Mouse (Mus musculus): ENCODE measurements around the gene F9. TPM values are rescaled to one million over a fixed set of nuclear protein-coding genes. Genes with fewer than 3 reads are reported as not detected.
"Not testable (repeated sequence)": the region's sequence is repeated elsewhere in the genome, so short reads cannot be mapped to it uniquely, and the experiment has no call there.

The F9 gene
- polyA plus RNA-seq (2016; fragmentation: Nextera tagmentation; extraction: Ambion mirVana), result not detected in 2 replicates

DNA sequence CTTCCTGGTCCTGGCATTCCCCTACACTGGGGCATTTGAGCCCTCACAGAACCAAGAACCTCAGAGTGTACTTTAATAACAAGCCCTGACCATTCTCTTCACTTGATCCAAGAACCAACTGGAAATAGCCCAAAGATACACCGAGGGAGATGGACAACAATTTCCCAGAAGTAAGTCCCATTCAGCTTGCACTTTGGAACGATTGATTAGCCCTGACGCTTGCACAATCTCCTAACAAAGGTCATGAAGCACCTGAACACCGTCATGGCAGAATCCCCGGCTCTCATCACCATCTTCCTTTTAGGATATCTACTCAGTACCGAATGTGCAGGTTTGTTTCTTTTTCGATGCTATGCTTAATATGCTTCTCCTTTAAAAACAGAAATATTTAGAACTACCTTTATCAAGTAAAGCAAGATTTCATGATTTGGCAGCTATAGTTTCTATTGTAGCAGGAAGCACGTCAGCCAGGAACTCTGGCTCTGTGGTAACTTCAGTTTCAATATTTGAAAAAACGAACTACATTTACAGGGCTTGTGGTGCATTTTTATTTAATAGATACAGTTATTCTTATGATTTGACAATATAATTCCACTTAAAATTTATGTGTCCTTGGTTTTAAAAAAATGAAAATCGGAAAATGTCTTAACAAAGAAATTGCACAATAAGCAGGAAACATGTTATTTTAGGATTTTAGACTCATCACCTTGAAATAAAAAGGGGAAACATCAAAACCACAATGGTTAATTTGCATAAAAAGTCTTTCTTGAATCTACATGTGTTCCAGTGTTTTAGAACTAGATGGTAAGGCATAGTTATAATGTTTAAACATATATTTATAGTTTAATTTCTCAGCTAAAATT, at the start of gene F9:
F9 (plus strand) TSS at position 244 of the 863 bp plus-strand sequence.
- no peak within 1 kb of the TSS for H3K4me3 ChIP-seq (replicated peaks)
- WGBS, result 87% methylated on average over 10 of the region's 10 CpGs
- H3K4me2 ChIP-seq, result no peak within 1 kb of the TSS
- no peak for ATAC-seq (ENCODE audit: insufficient number of reproducible peaks, insufficient read depth, low FRiP score, low TSS enrichment, low read depth)
- no peaks in the 10 kb centered on the region for H3K4me1 ChIP-seq (replicated peaks)
- no peaks in the 10 kb centered on the region for H3K27me3 ChIP-seq
- H3K27ac ChIP-seq, result no peak within 1 kb of the TSS
- no peaks in the 10 kb centered on the region for H3K9me3 ChIP-seq
- H3K36me3 ChIP-seq, result no peaks in the 10 kb centered on the region
- no peak within 1 kb of the TSS for H3K9ac ChIP-seq (replicated peaks)

DNA sequence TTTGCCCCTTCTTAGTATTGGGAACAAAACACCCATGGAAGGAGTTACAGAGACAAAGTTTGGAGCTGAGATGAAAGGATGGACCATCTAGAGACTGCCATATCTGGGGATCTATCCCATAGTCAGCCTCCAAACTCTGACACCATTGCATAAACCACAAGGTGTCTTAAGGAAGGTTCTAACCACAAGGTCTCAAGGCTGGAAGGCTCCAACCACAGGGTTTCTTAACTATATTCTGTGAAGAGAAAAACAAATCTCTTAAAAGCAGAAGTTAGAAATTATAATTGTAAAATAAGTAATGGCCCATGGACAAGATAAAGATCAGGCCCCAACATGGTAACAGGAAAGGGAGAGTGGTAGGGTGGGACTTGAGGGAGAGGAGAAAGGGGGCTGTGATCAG, 29.5 kb upstream of the F9 start:
- not testable (repeated sequence) for ATAC-seq (ENCODE audit: insufficient number of reproducible peaks, insufficient read depth, low FRiP score, low TSS enrichment, low read depth); H3K27me3 ChIP-seq; H3K27ac ChIP-seq; H3K4me2 ChIP-seq; H3K9me3 ChIP-seq; H3K36me3 ChIP-seq; H3K9ac ChIP-seq (replicated peaks); H3K4me1 ChIP-seq (replicated peaks); H3K4me3 ChIP-seq (replicated peaks)

DNA sequence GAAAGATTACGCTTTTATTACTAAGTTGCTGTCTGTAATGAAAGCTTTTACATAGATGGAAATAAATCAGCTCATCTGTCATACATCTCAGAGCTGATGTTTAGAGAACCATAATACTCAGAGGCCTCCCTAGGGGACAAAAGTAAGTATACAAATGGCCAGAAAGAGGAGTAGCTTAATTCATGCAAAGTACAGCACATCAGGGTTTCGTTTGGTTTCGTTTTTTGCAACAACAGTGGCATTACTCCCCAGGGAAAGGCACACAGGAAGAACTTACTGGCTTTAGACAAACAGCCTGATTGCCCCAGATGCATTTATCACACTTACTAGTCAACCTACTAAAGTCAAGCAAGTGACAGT, 800 bp downstream of the F9 start:
- 71% methylated on average over 3 of the region's 3 CpGs for WGBS
- Histone ChIP-seq H3K9ac (replicated peaks) (no peak overlapping the region), H3K4me1 (replicated peaks) (no peaks in the 10 kb centered on the region), H3K9me3 (no peaks in the 10 kb centered on the region), H3K4me3 (replicated peaks) (no peak overlapping the region), H3K27ac (no peak overlapping the region), H3K27me3 (no peaks in the 10 kb centered on the region), H3K4me2 (no peak overlapping the region), H3K36me3 (no peaks in the 10 kb centered on the region)
- no peak for ATAC-seq (ENCODE audit: insufficient number of reproducible peaks, insufficient read depth, low FRiP score, low TSS enrichment, low read depth)

DNA sequence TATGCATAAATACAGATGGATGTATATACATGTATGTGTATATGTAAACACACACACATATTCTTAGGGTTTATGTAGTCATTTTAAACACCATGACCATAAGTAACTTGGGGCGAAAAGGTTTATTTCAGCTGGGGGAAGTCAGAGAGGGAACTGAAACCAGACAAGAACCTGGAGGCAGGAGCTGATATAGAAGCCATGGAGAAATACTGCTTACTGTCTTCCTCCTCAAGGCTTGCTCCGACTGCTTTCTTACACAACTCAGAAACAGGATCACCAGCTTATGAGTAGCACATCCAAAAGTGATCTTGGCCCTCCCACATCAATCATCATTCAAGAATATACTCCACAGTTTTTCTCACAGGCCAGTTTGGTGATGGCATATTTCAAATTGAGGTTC, 2.2 kb downstream of the F9 start:
- H3K4me1 ChIP-seq (replicated peaks), result no peaks in the 10 kb centered on the region
- H3K27ac ChIP-seq, result no peak overlapping the region
- H3K27me3 ChIP-seq, result no peaks in the 10 kb centered on the region
- no peaks in the 10 kb centered on the region for H3K9me3 ChIP-seq
- H3K36me3 ChIP-seq, result no peaks in the 10 kb centered on the region
- WGBS, result 84% methylated on average over 2 of the region's 2 CpGs
- no peak for ATAC-seq (ENCODE audit: insufficient number of reproducible peaks, insufficient read depth, low FRiP score, low TSS enrichment, low read depth)
- no peak overlapping the region for H3K4me3 ChIP-seq (replicated peaks)
- no peak overlapping the region for H3K4me2 ChIP-seq
- no peak overlapping the region for H3K9ac ChIP-seq (replicated peaks)

DNA sequence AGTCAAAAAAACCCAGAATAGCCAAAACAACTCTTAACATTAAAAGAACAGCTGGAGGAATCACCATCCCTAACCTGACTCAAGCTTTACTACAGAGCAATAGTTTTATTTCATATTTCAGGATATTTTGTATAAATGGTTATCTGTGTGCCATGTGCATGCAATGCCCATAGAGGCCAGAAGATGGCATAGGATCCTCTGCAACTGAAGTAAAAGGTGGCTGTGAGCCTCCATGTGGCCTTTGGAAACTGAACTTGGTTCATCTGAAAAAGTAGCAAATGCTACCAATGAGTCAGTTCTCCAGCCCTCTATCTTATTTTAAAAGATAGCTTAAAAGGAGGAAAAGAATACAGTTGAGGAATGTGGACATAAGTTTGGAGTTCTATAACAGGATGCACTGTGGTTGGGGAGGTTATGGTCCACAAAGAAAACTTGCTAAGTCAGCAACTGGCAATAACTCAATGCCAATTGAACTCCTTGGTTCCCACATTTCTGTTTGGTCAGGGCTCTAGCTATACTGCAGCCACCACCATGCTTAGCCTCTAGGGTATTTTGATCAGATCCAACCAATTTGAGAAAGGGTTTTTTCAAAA, 13.9 kb downstream of the F9 start:
- Histone ChIP-seq H3K4me3 (replicated peaks) (no peak overlapping the region), H3K4me2 (no peak overlapping the region), H3K9me3 (no peaks in the 10 kb centered on the region), H3K9ac (replicated peaks) (no peak overlapping the region), H3K36me3 (no peaks in the 10 kb centered on the region), H3K27me3 (no peaks in the 10 kb centered on the region), H3K27ac (no peak overlapping the region), H3K4me1 (replicated peaks) (no peaks in the 10 kb centered on the region)
- no peak for ATAC-seq (ENCODE audit: insufficient number of reproducible peaks, insufficient read depth, low FRiP score, low TSS enrichment, low read depth)

DNA sequence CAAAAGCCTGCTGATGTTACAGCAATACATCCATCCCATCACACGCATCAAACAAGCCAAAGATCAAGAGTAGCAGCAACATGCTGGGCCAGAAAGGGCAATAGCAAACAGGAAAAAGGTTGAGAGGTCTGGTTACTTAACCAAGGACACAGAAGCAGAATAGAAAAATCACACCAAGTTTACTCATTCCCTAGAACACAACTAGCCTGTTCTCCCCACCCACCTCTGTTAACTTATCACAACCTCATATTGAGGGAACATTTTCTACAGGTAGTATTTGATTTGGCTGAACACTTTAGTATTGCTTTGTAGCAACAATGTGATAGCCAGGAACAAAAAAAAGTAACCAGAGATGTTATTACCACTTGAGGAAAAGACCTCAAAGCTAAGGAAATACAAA, 15.3 kb downstream of the F9 start:
- WGBS, result 75% methylated on average over 1 of the region's 1 CpGs
- Histone ChIP-seq H3K9me3 (no peaks in the 10 kb centered on the region), H3K4me2 (no peak overlapping the region), H3K4me1 (replicated peaks) (no peaks in the 10 kb centered on the region), H3K27ac (no peak overlapping the region), H3K27me3 (no peaks in the 10 kb centered on the region), H3K4me3 (replicated peaks) (no peak overlapping the region), H3K36me3 (no peaks in the 10 kb centered on the region), H3K9ac (replicated peaks) (no peak overlapping the region)
- no peak for ATAC-seq (ENCODE audit: insufficient number of reproducible peaks, insufficient read depth, low FRiP score, low TSS enrichment, low read depth)

DNA sequence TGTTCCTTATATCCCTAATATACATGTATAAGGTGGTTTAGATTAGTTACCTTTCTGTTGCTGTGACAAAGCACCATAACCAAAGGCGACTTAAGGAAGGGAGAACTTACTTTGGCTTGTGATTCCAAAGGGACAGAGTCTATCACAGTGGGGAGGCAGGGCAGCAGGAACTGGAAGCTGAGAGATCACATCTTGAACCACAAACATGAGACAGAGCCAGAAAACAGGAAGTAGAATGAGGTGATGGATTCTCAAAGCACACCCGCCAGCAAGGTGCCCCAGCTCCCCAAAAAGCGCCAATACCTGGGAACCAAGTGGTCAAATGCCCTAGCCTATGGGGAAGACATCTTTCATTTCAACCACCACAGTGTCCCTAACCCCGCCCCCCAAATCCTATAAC, 21.7 kb downstream of the F9 start:
- H3K9me3 ChIP-seq, result no peaks in the 10 kb centered on the region
- H3K4me1 ChIP-seq (replicated peaks), result no peaks in the 10 kb centered on the region
- H3K4me3 ChIP-seq (replicated peaks), result no peak overlapping the region
- no peak overlapping the region for H3K4me2 ChIP-seq
- H3K9ac ChIP-seq (replicated peaks), result no peak overlapping the region
- 72% methylated on average over 4 of the region's 4 CpGs for WGBS
- H3K27me3 ChIP-seq, result no peaks in the 10 kb centered on the region
- H3K27ac ChIP-seq, result no peak overlapping the region
- ATAC-seq (ENCODE audit: insufficient number of reproducible peaks, insufficient read depth, low FRiP score, low TSS enrichment, low read depth), result no peak
- H3K36me3 ChIP-seq, result no peaks in the 10 kb centered on the region

DNA sequence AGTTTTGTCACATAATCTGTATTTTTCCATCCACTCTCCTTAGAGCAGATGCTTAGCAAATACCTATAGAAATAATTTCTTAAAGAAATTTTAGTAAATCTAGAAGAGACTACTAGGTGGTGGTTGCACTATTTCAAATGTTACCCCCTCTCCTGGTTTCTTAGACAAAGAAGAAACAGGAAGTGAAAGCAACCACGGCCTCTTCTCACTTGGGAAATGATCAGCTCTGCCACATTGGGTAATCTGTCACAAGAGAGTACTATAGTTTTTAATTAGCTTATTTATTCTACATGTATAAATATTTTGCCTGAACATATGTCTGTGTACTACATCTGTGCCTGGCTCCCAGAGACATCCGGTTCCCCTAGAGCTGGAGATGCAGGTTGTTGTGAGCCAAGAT, 22.3 kb downstream of the F9 start:
- Histone ChIP-seq H3K4me3 (replicated peaks) (no peak overlapping the region), H3K4me1 (replicated peaks) (no peaks in the 10 kb centered on the region), H3K9ac (replicated peaks) (no peak overlapping the region), H3K27me3 (no peaks in the 10 kb centered on the region), H3K27ac (no peak overlapping the region), H3K36me3 (no peaks in the 10 kb centered on the region), H3K9me3 (no peaks in the 10 kb centered on the region), H3K4me2 (no peak overlapping the region)
- WGBS, result 92% methylated on average over 2 of the region's 2 CpGs
- ATAC-seq (ENCODE audit: insufficient number of reproducible peaks, insufficient read depth, low FRiP score, low TSS enrichment, low read depth), result no peak

DNA sequence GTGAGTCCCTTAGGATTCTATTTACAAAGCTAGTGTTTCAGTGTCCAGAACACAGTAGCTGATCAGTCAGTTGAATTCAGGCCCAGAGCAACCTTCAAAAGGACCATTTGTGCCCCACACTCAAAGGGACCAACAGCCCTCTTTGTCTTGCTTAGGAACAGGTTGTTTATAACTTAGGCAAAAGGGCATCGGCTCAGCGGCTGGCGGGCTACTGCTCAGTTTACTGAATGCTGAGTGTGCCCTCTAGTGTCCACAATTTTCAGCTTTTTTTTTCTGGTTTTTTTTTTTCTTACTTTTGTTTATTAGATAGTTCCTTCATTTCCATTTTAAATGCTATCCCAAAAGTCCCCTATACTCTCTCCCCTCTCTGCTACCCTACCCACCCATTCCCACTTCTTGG, 27.4 kb downstream of the F9 start:
- no peaks in the 10 kb centered on the region for H3K9me3 ChIP-seq
- H3K27ac ChIP-seq, result no peak overlapping the region
- H3K4me1 ChIP-seq (replicated peaks), result no peaks in the 10 kb centered on the region
- no peak overlapping the region for H3K4me3 ChIP-seq (replicated peaks)
- no peak overlapping the region for H3K4me2 ChIP-seq
- no peaks in the 10 kb centered on the region for H3K27me3 ChIP-seq
- no peaks in the 10 kb centered on the region for H3K36me3 ChIP-seq
- ATAC-seq (ENCODE audit: insufficient number of reproducible peaks, insufficient read depth, low FRiP score, low TSS enrichment, low read depth), result no peak
- no peak overlapping the region for H3K9ac ChIP-seq (replicated peaks)
- WGBS, result 25% methylated on average over 3 of the region's 3 CpGs

DNA sequence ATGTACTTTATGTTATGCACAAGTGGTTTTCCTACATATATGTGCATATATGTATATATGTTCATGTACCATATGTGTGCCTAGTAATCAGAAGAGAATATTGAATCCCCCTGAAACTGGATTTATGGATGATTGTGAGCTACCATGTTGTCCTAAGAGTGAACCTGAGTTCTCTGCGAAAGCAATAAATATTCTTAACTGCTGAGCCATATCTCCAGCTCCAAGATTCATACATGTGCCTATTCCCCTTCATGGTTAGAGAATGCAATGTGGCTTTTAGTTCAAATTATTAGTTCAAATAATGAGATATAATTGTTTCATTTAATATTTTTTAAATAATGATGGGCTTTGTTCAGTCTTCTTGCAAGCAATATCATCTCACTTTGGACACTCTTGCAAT, 55.5 kb downstream of the F9 start:
- 97% methylated on average over 1 of the region's 1 CpGs for WGBS

DNA sequence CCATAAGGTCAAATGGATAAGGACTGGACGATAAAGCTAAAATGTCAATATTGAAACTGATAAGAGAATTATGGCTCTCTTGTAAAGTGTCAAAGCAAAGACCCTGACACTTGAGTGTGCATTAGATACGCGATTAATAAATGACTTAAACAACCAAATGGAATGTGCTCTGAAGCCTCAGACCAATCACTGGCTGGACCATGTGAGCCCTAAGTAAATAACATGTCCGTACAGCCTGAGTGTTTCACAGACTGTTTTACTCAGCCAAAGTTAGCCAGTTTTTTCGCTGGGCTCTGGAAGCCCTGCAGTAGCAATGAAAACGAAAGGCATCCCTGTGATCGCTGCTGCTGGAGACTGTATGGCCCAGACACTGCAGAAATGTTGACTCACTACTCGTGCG, 55.9 kb downstream of the F9 start:
- Histone ChIP-seq H3K4me1 (replicated peaks) (no peaks in the 10 kb centered on the region), H3K27me3 (no peaks in the 10 kb centered on the region), H3K27ac (no peak overlapping the region), H3K4me3 (replicated peaks) (no peak overlapping the region), H3K9me3 (no peaks in the 10 kb centered on the region), H3K36me3 (no peaks in the 10 kb centered on the region), H3K9ac (replicated peaks) (no peak overlapping the region), H3K4me2 (no peak overlapping the region)
- ATAC-seq (ENCODE audit: insufficient number of reproducible peaks, insufficient read depth, low FRiP score, low TSS enrichment, low read depth), result no peak
- WGBS, result 91% methylated on average over 9 of the region's 9 CpGs

More for the DNA sequence above, 55.5 kb downstream of the F9 start:
- Histone ChIP-seq H3K9ac (replicated peaks) (no peak overlapping the region), H3K27ac (no peak overlapping the region), H3K9me3 (no peaks in the 10 kb centered on the region), H3K27me3 (no peaks in the 10 kb centered on the region), H3K36me3 (no peaks in the 10 kb centered on the region), H3K4me3 (replicated peaks) (no peak overlapping the region), H3K4me2 (no peak overlapping the region), H3K4me1 (replicated peaks) (no peaks in the 10 kb centered on the region)
- no peak for ATAC-seq (ENCODE audit: insufficient number of reproducible peaks, insufficient read depth, low FRiP score, low TSS enrichment, low read depth)

DNA sequence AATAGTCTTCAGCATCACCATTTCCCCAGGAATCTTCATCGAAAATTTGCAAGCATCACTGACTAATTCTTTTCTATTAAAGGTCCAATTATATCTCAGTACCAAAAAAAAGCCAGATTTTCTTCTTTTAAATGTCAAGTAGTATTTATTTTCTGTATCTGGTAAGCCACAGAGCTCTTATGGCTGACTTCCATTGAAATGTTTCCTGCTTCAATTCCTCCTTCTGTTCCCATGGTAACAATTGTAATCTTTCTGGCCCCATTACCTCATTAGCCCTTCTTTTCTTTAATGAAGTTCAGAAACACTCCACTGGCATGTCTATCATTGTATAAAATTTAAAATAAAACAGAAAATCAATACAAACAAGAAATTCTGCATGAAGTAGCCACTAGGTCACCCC, 76.1 kb downstream of the F9 start:
- H3K36me3 ChIP-seq, result no peaks in the 10 kb centered on the region
- no peaks in the 10 kb centered on the region for H3K27me3 ChIP-seq
- no peak overlapping the region for H3K4me2 ChIP-seq
- H3K27ac ChIP-seq, result no peak overlapping the region
- ATAC-seq (ENCODE audit: insufficient number of reproducible peaks, insufficient read depth, low FRiP score, low TSS enrichment, low read depth), result no peak
- WGBS, result 81% methylated on average over 1 of the region's 1 CpGs
- no peak overlapping the region for H3K9ac ChIP-seq (replicated peaks)
- H3K4me3 ChIP-seq (replicated peaks), result no peak overlapping the region
- H3K9me3 ChIP-seq, result no peaks in the 10 kb centered on the region
- H3K4me1 ChIP-seq (replicated peaks), result no peaks in the 10 kb centered on the region
